Mouse (Mus musculus) MEL (cell line): ENCODE results near the gene Parva. TPM values are rescaled to one million over a fixed set of nuclear protein-coding genes. Genes with fewer than 3 reads are reported as not detected.

Source experiments
- DNase-seq: peaks from one replicate; pipeline ENCODE4 v3.0.0; 2011; ENCODE audit warnings: low read depth, low spot score
- H3K27ac ChIP-seq: 2 replicates; pipeline ENCODE4 v1.5.1; 2012; ENCODE audit warnings: low read depth, mild to moderate bottlenecking, control low read depth, low read length, moderate library complexity; ENCODE audit not compliant: control insufficient read depth
- H3K27me3 ChIP-seq, 2 experiments: fragments of 150-350 bp in 1 of 2; sonication (generic) in 1 of 2; 2 replicates each; pipeline ENCODE4 v1.6.1; 2012; ENCODE audit warnings: low read length in 2 of 2, mild to moderate bottlenecking in 2 of 2, improper control_type of control experiment in 1 of 2, moderate library complexity in 1 of 2; ENCODE audit not compliant: insufficient read depth in 2 of 2, control insufficient read depth in 1 of 2
- H3K36me3 ChIP-seq, 2 experiments: 2 replicates each; pipeline ENCODE4 v1.6.1; 2012 to 2014; ENCODE audit warnings: low read length in 2 of 2, improper control_type of control experiment in 1 of 2, inconsistent platforms in 1 of 2, mild to moderate bottlenecking in 1 of 2; ENCODE audit not compliant: insufficient read depth in 2 of 2, control insufficient read depth in 1 of 2
- H3K4me1 ChIP-seq, 2 experiments: fragments of 150-350 bp in 1 of 2; sonication (generic) in 1 of 2; 2 replicates each; pipeline ENCODE4 v1.6.1; 2012; ENCODE audit warnings: low read length in 2 of 2, improper control_type of control experiment in 1 of 2, mild to moderate bottlenecking in 1 of 2; ENCODE audit not compliant: insufficient read depth in 2 of 2, control insufficient read depth in 1 of 2
- H3K4me3 ChIP-seq, 2 experiments: fragments of 150-350 bp in 1 of 2; sonication (generic) in 1 of 2; 2 replicates each; pipeline ENCODE4 v1.5.1; 2012; ENCODE audit warnings: low read depth in 2 of 2, low read length in 2 of 2, mild to moderate bottlenecking in 2 of 2, moderate library complexity in 2 of 2, control low read depth in 1 of 2, improper control_type of control experiment in 1 of 2; ENCODE audit not compliant: control insufficient read depth in 1 of 2, insufficient read depth in 1 of 2
- H3K79me2 ChIP-seq: 2 replicates; pipeline ENCODE4 v1.6.1; 2012; ENCODE audit warnings: mild to moderate bottlenecking, low read length, moderate library complexity; ENCODE audit not compliant: control insufficient read depth, poor library complexity, insufficient read depth
- H3K9ac ChIP-seq: 2 replicates; pipeline ENCODE4 v1.6.1; 2012; ENCODE audit warnings: low read depth, mild to moderate bottlenecking, control low read depth, low read length, moderate library complexity; ENCODE audit not compliant: control insufficient read depth, poor library complexity, severe bottlenecking
- H3K9me3 ChIP-seq: fragments of 150-350 bp; sonication (generic); replicated peaks from 2 replicates; pipeline ENCODE4 v1.6.1; 2012; ENCODE audit warnings: mild to moderate bottlenecking, low read length, improper control_type of control experiment, moderate library complexity; ENCODE audit not compliant: insufficient read depth
- CHD1 ChIP-seq: IDR thresholded peaks from 2 replicates; pipeline ENCODE4 v1.6.1; 2012; ENCODE audit warnings: low read depth, mild to moderate bottlenecking, inconsistent platforms, low read length, improper control_type of control experiment
- EP300 ChIP-seq, 2 experiments: IDR thresholded peaks; 2 replicates each; pipeline ENCODE4 v1.6.1; 2011; ENCODE audit warnings: improper control_type of control experiment in 2 of 2, low read length in 2 of 2, low read depth in 1 of 2, mild to moderate bottlenecking in 1 of 2
- GATA1 ChIP-seq: IDR thresholded peaks from 2 replicates; pipeline ENCODE4 v1.6.1; 2011; ENCODE audit warnings: low read depth, low read length, improper control_type of control experiment
- JUND ChIP-seq: IDR thresholded peaks from 2 replicates; pipeline ENCODE4 v1.6.1; 2011; ENCODE audit warnings: low read depth, mild to moderate bottlenecking, improper control_type of control experiment, low read length
- MAFK ChIP-seq: IDR thresholded peaks from 2 replicates; pipeline ENCODE4 v1.6.1; 2011; ENCODE audit warnings: low read depth, mild to moderate bottlenecking, low read length, improper control_type of control experiment, borderline replicate concordance
- MEF2A ChIP-seq: IDR thresholded peaks from 2 replicates; pipeline ENCODE4 v1.6.1; 2014; ENCODE audit warnings: low read depth, mild to moderate bottlenecking, inconsistent platforms, low read length, improper control_type of control experiment; ENCODE audit not compliant: poor library complexity, insufficient replicate concordance, severe bottlenecking; ENCODE audit errors: extremely low read depth
- MYB ChIP-seq: IDR thresholded peaks from 2 replicates; pipeline ENCODE4 v1.6.1; 2011; ENCODE audit warnings: mild to moderate bottlenecking, low read depth, low read length, improper control_type of control experiment
- MYC ChIP-seq: IDR thresholded peaks from 2 replicates; pipeline ENCODE4 v1.6.1; 2011; ENCODE audit warnings: low read depth, mild to moderate bottlenecking, low read length, improper control_type of control experiment, moderate library complexity
- NELFE ChIP-seq: IDR thresholded peaks from 2 replicates; pipeline ENCODE4 v1.6.1; 2011; ENCODE audit warnings: low read depth, low read length, improper control_type of control experiment
- NRF1 ChIP-seq: IDR thresholded peaks from 2 replicates; pipeline ENCODE4 v1.6.1; 2014; ENCODE audit warnings: low read depth, mild to moderate bottlenecking, inconsistent platforms, low read length, improper control_type of control experiment, moderate library complexity; ENCODE audit not compliant: poor library complexity, insufficient read depth, severe bottlenecking
- POLR2AphosphoS2 ChIP-seq: IDR thresholded peaks from 2 replicates; pipeline ENCODE4 v1.6.1; 2011; ENCODE audit warnings: low read length, improper control_type of control experiment
- RAD21 ChIP-seq: IDR thresholded peaks from 2 replicates; pipeline ENCODE4 v1.6.1; 2011; ENCODE audit warnings: mild to moderate bottlenecking, low read depth, low read length, improper control_type of control experiment
- RCOR1 ChIP-seq: IDR thresholded peaks from 2 replicates; pipeline ENCODE4 v1.6.1; 2012; ENCODE audit warnings: low read depth, mild to moderate bottlenecking, inconsistent platforms, low read length, improper control_type of control experiment
- TCF12 ChIP-seq: IDR thresholded peaks from 2 replicates; pipeline ENCODE4 v1.6.1; 2014; ENCODE audit warnings: low read depth, mild to moderate bottlenecking, inconsistent platforms, low read length, improper control_type of control experiment, moderate library complexity
- ZKSCAN1 ChIP-seq: IDR thresholded peaks from 2 replicates; pipeline ENCODE4 v1.6.1; 2012; ENCODE audit warnings: low read depth, mild to moderate bottlenecking, inconsistent platforms, low read length, improper control_type of control experiment, moderate library complexity
- ZNF384 ChIP-seq: IDR thresholded peaks from 2 replicates; pipeline ENCODE4 v1.6.1; 2012; ENCODE audit warnings: low read depth, mild to moderate bottlenecking, inconsistent platforms, low read length, improper control_type of control experiment
- polyA plus RNA-seq, 2 experiments: library from polyadenylated mRNA; stranded (reverse) in 1 of 2; unstranded in 1 of 2; fragments of >175 nt in 1 of 2; fragments of >200 nt in 1 of 2; gene quantifications; 2 replicates each; pipeline versions ENCODE4 v1.2.1 to v1.2.4; 2012; ENCODE audit warnings: low replicate concordance in 2 of 2, low read depth in 1 of 2; ENCODE audit not compliant: insufficient read length in 2 of 2, insufficient read depth in 1 of 2, missing spikeins in 1 of 2
- total RNA-seq: library from RNA; depleted of rRNA; stranded (reverse); fragments of 300-350 nt; gene quantifications from 2 replicates; pipeline ENCODE4 v1.2.3, GENCODE M21; 2012

Parva gene
- total and polyA plus RNA-seq, 3 experiments = not detected

- DNase-seq = no peak
- TF ChIP-seq JUND (no peak), GATA1 (no peak), POLR2AphosphoS2 (no peak), TCF12 (no peak), RAD21 (no peak), MYB (no peak), NELFE (no peak), EP300 (IDR thresholded peaks at IDR 0.05; ENCODE audit: low read depth in 1 of 2, low read length in 2 of 2) (no peak), CHD1 (no peak)
- Histone ChIP-seq H3K79me2 (no peaks in the 10 kb centered on the region), H3K9me3 (no peaks in the 10 kb centered on the region), H3K9ac (no peak overlapping the region), H3K27ac (no peak overlapping the region), H3K4me3 (no peak overlapping the region), H3K4me1 (no peaks in the 10 kb centered on the region), H3K36me3 (no peaks in the 10 kb centered on the region), H3K27me3 (no peaks in the 10 kb centered on the region)
Observed at GRCm38 (mm10) chr7:112389611-112390251, 37.6 kb upstream of the Parva start.

- Histone ChIP-seq H3K4me3 (no peak overlapping the region), H3K79me2 (no peaks in the 10 kb centered on the region), H3K9me3 (no peaks in the 10 kb centered on the region), H3K27ac (no peak overlapping the region), H3K27me3 (no peaks in the 10 kb centered on the region), H3K36me3 (no peaks in the 10 kb centered on the region), H3K4me1 (no peaks in the 10 kb centered on the region), H3K9ac (no peak overlapping the region)
- no peak for DNase-seq
- TF ChIP-seq ZKSCAN1 (no peak), RAD21 (no peak), NRF1 (no peak), MEF2A (no peak), RCOR1 (no peak), ZNF384 (no peak), MYC (no peak), MAFK (no peak)
Observed at GRCm38 (mm10) chr7:112390252-112390936, 36.9 kb upstream of the Parva start.
